Mouse (Mus musculus): ENCODE data around the gene Nin. TPM values are rescaled to one million over a fixed set of nuclear protein-coding genes. Genes with fewer than 3 reads are reported as not detected.
A peak's percentile ranks its signal among the peaks of the same experiment; 100 is the strongest.

Gene Nin
- total RNA-seq, 2 experiments from 2014 or later = 61.9 to 79.5 TPM

- no peak for TF ChIP-seq CTCF (conservative IDR thresholded peaks at IDR 0.05)
These were observed 89.9 kb downstream of the Nin start for GRCm38 (mm10) chr12:70023580-70023979.

GRCm38 (mm10) chr12:70018153-70018552, 95.4 kb downstream of the Nin start:
- no peak for DNase-seq (ENCODE audit: low spot score in 2 of 2)
- TF ChIP-seq CTCF (conservative IDR thresholded peaks at IDR 0.05) = no peak
- H3K27ac ChIP-seq = no peak overlapping the region

More at GRCm38 (mm10) chr12:70023580-70023979, 89.9 kb downstream of the Nin start:
- no peak for DNase-seq (ENCODE audit: low spot score in 2 of 2)
- H3K27ac ChIP-seq = no peak overlapping the region
- H3K4me3 ChIP-seq = no peak overlapping the region

GRCm38 (mm10) chr12:70015936-70016335, 97.6 kb downstream of the Nin start:
- no peak for DNase-seq (ENCODE audit: low spot score in 2 of 2)
- TF ChIP-seq CTCF (conservative IDR thresholded peaks at IDR 0.05) = no peak
- Histone ChIP-seq H3K4me3 (no peak overlapping the region), H3K27ac (peak overlapping the region; percentile 33; the same call in 1 of the 2 replicates)

More at GRCm38 (mm10) chr12:70018153-70018552, 95.4 kb downstream of the Nin start:
- H3K4me3 ChIP-seq = no peak overlapping the region

GRCm38 (mm10) chr12:70011681-70012080, 101.8 kb downstream of the Nin start:
- no peak for DNase-seq (ENCODE audit: low spot score in 2 of 2)
- no peak for TF ChIP-seq CTCF (conservative IDR thresholded peaks at IDR 0.05)
- H3K4me3 ChIP-seq = no peak overlapping the region

GRCm38 (mm10) chr12:70010356-70010755, 103.2 kb downstream of the Nin start:
- Histone ChIP-seq H3K27ac (no peak overlapping the region), H3K4me3 (no peak overlapping the region)
- no peak for TF ChIP-seq CTCF (conservative IDR thresholded peaks at IDR 0.05)
- DNase-seq (ENCODE audit: low spot score in 2 of 2) = no peak

More at GRCm38 (mm10) chr12:70011681-70012080, 101.8 kb downstream of the Nin start:
- no peak overlapping the region for H3K27ac ChIP-seq

DNA sequence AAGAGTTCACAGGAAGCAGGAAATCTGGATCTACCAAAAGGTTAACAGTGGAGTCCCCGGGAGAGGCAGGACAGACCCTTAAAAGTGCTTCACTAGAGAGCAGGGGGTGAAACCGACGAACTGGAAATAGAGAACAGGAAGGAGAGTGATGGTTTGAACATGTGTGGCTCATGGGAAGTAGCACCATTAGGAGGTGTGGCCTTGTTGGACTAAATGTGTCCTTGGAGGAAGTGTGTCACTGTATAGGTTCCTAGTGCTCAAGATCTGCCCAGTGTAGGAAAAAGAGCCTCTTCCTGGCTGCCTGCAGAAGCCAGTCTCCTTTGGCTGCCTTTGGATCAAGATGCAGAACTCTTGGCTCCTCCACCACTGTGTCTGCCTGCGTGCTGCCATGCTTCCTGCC, 108.4 kb downstream of the Nin start:
- H3K4me3 ChIP-seq = no peak overlapping the region
- H3K27ac ChIP-seq = no peak overlapping the region
- DNase-seq (ENCODE audit: low spot score in 2 of 2) = no peak
- no peak for TF ChIP-seq CTCF (conservative IDR thresholded peaks at IDR 0.05)

GRCm38 (mm10) chr12:69998186-69998983, 115.1 kb downstream of the Nin start:
- TF ChIP-seq CTCF (conservative IDR thresholded peaks at IDR 0.05) = no peak
- Histone ChIP-seq H3K27ac (no peak overlapping the region), H3K4me3 (no peak overlapping the region)
- DNase-seq (ENCODE audit: low spot score in 2 of 2) = no peak

GRCm38 (mm10) chr12:69995382-69995781, 118.1 kb downstream of the Nin start:
- H3K4me3 ChIP-seq = no peak overlapping the region
- no peak overlapping the region for H3K27ac ChIP-seq
- no peak for DNase-seq (ENCODE audit: low spot score in 2 of 2)
- no peak for TF ChIP-seq CTCF (conservative IDR thresholded peaks at IDR 0.05)

DNA sequence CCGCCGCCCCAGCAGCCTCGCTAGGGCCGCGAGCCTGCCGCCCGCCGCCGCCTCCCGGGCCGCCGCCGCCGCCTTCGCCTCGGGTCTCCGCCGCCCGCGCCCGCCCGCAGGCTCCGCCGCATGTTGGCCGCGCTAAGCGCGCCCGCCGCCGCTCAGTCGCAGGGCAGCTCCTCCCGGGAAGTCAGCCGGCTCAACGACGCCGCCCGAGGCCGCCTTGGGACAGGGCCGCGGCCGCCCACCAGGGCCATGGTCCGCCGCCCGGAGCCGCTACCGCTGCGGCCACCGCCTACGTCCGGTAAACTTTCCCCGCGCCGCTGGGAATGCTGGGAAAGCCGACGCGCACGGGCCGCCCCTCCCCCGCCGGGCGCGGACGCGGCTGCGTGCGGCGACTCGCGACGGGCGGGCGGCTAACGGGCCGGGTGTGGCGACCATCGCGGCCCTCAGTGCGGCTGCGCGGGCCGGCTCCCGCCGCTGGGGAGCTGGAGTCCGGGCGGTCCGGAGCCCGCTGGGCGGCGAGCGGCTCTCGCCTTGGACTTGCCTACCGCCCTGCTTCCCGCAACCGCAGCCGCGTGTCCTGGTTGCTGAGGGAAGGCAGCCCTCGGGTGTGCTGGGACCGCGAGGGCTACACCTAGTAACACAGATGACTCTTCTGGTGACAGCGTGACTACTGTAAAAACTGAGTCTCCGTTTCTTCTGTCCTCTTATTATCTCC, 126.6 kb downstream of the Nin start, which contains the start of gene Sav1:
Gene Sav1, minus strand, starts transcription at position 217 of the 712 bp plus-strand sequence.
- peak; percentile 15 for TF ChIP-seq CTCF (conservative IDR thresholded peaks at IDR 0.05)
- Histone ChIP-seq H3K4me3 (peak within 1 kb of the TSS; percentile 79), H3K27ac (peak within 1 kb of the TSS; percentile 91)
- DNase-seq (ENCODE audit: low spot score in 2 of 2) = peak; percentile 73 to 85

DNA sequence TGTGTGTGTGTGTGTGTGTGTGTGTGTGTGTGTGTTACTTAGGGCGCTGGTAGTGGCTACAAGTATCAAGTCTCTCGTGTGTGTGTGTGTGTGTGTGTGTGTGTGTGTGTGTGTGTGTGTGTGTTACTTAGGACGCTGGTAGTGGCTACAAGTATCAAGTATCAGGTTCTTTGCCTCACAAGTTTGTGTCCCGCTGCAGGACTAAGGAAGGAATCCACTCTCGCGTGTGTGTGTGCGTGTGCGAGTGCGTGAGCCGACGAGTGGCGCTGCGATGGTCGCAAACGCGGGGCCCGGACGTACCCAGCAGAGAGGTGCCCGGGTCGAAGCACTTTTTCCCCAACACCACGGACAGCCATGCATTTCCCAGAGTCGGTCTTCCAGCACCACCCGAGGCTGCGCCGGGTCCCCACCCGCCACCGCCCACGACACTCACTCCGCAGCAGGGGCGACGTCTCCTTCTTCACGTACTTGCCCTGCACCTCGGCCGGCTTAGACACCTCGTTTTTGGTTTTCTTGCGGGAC, 127.2 kb downstream of the Nin start:
- Histone ChIP-seq H3K4me3 (peak overlapping the region; percentile 79), H3K27ac (peak overlapping the region; percentile 91)
- peak in 1 of 2 experiments; percentile 12 for DNase-seq (ENCODE audit: low spot score in 2 of 2)
- no peak for TF ChIP-seq CTCF (conservative IDR thresholded peaks at IDR 0.05)

DNA sequence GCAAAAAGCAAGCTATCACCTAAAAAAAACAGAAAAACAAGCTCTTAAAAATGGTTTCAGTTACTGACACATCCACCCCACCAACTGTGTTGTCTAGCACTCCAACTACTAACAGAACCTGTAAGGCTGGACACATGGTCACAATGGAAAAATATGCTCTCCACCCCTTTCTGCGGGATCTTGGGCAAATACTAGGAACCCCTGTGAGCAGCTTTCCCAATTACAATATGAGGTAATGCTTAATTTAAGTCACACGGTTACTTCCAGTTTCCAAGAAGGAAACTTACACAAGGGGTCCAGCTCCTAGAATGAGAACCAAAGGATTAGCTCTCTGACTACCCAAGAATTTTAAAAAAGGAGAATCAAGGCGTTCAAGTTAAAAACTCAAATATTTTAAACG, 128.0 kb downstream of the Nin start:
- no peak for DNase-seq (ENCODE audit: low spot score in 2 of 2)
- Histone ChIP-seq H3K4me3 (peak overlapping the region; percentile 29; the same call in 1 of the 2 replicates), H3K27ac (no peak overlapping the region)
- no peak for TF ChIP-seq CTCF (conservative IDR thresholded peaks at IDR 0.05)

- no peak for DNase-seq (ENCODE audit: low spot score in 2 of 2)
- TF ChIP-seq CTCF (conservative IDR thresholded peaks at IDR 0.05) = peak; percentile 58
- no peak overlapping the region for H3K4me3 ChIP-seq
- no peak overlapping the region for H3K27ac ChIP-seq
These were observed 130.6 kb downstream of the Nin start for GRCm38 (mm10) chr12:69982874-69983273.

DNA sequence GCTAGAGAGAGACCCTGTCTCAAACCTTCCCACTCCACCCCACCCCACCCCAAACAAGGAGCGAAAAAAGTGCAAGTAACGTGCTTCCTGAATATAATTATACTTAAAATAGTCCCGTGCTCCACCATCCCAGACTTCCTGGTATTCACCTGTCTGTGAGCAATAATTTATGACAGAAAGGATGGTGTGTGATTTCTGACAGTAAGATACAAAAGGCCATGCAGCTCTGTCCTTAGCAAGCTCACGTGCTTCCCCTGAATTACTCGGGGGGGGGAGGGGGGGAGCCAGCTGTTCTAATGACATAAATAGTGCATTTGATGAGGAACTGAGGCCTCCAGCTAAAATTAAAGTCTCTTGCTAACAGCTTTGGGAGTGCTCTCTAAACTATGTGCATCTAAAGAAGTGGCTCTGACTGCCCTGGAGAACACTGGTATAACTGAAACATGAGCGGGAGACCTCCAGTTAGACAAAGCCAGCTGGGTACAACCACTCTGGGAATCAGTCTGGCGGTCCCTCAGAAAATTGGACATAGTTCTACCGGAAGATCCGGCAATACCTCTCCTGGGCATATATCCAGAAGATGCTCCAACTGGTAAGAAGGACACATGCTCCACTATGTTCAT, 136.0 kb downstream of the Nin start:
- no peak overlapping the region for H3K4me3 ChIP-seq
- DNase-seq (ENCODE audit: low spot score in 2 of 2) = no peak
- TF ChIP-seq CTCF (conservative IDR thresholded peaks at IDR 0.05) = no peak
- no peak overlapping the region for H3K27ac ChIP-seq
